Mouse (Mus musculus) liver, postnatal 0 days (tissue): Measurements from ENCODE around the gene Pde4c.

Experiments
- CTCF ChIP-seq: sonication (generic); IDR thresholded peaks from 2 replicates; pipeline ENCODE4 v1.5.1; 2016; ENCODE audit warnings: antibody characterized with exemption, low read depth
- EP300 ChIP-seq: IDR thresholded peaks from 2 replicates; pipeline ENCODE4 v1.6.1; 2016; ENCODE audit warnings: antibody characterized with exemption, low read depth, mild to moderate bottlenecking

DNA sequence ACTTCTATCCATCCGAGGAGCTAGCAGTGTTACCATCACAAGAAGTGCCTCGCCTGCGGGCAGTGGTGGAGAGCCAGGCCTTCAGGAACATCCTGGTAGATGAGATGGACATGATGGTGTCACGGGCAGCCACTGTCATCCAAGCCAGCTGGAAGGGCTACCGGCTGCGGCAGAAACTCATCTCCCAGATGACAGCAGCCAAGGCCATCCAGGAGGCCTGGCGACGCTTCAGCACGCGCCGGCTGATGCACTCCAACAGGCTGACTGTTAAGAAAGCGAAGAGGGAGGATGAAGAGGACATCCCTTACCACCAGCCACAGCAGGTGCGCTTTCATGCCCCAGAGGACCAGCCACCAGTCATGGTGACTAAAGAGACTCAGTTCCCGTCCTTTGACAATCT lies 15.2 kb upstream of the Pde4c start:
- TF ChIP-seq EP300, result no peak
- TF ChIP-seq CTCF, result no peak
